Mouse (Mus musculus) urinary bladder, adult 2 months (tissue): ENCODE data around the gene Iyd. TPM values are rescaled to one million over a fixed set of nuclear protein-coding genes. Genes with fewer than 3 reads are reported as not detected.

ENCODE experiments used
- DNase-seq: peaks from one replicate; pipeline ENCODE4 v3.0.0; 2022; ENCODE audit warnings: low spot score
- polyA plus RNA-seq: library from polyadenylated mRNA; depleted of rRNA; stranded (reverse); fragments of >200 nt; gene quantifications from 2 replicates; pipeline ENCODE4 v1.2.3, GENCODE M21; 2012; rRNA removed

Iyd gene
- polyA plus RNA-seq, 1 experiment, result 0.26 TPM

- no peak for DNase-seq
Observed at GRCm38 (mm10) chr10:3549384-3549783, 9.3 kb downstream of the Iyd start.

- DNase-seq, result no peak
Observed at GRCm38 (mm10) chr10:3555128-3555527, 15.1 kb downstream of the Iyd start.

GRCm38 (mm10) chr10:3556538-3556937, 16.5 kb downstream of the Iyd start:
- DNase-seq, result no peak

- no peak for DNase-seq
Observed at GRCm38 (mm10) chr10:3559136-3559535, 19.1 kb downstream of the Iyd start.

- no peak for DNase-seq
Observed at GRCm38 (mm10) chr10:3562165-3562564, 22.1 kb downstream of the Iyd start.

GRCm38 (mm10) chr10:3565126-3565525, 25.1 kb downstream of the Iyd start:
- no peak for DNase-seq

- no peak for DNase-seq
Observed at GRCm38 (mm10) chr10:3567821-3568220, 27.8 kb downstream of the Iyd start.

GRCm38 (mm10) chr10:3572723-3573649, 32.9 kb downstream of the Iyd start:
- no peak for DNase-seq

- no peak for DNase-seq
Observed at GRCm38 (mm10) chr10:3573905-3574500, 34.0 kb downstream of the Iyd start.

GRCm38 (mm10) chr10:3590632-3591031, 50.6 kb downstream of the Iyd start:
- no peak for DNase-seq

GRCm38 (mm10) chr10:3591790-3592189, 51.8 kb downstream of the Iyd start:
- DNase-seq, result no peak

GRCm38 (mm10) chr10:3596697-3597096, 56.7 kb downstream of the Iyd start:
- no peak for DNase-seq

- DNase-seq, result no peak
Observed at GRCm38 (mm10) chr10:3597760-3598159, 57.7 kb downstream of the Iyd start.

Other genes with a start within 250 kb of the Iyd start
- 2.3 and 2.4 TPM in 2 replicates for gene Ppp1r14c, start 174.2 kb upstream of the Iyd start, polyA plus RNA-seq
- 8.2 and 9.2 TPM in 2 replicates for gene Plekhg1, start 200.1 kb downstream of the Iyd start, polyA plus RNA-seq